Mouse (Mus musculus) liver, embryonic 12.5 days (tissue): ENCODE measurements around the gene Fkbp5. TPM values are rescaled to one million over a fixed set of nuclear protein-coding genes. Genes with fewer than 3 reads are reported as not detected.

ENCODE experiments used
- ATAC-seq: fragments of 200-750 bp; cut with Nextera tagmentation; 2 replicates; pipeline ENCODE4 v1.8.0; 2017; ENCODE audit warnings: moderate number of reproducible peaks, mild to moderate bottlenecking, moderate library complexity
- H3K27ac ChIP-seq: fragments of 300-500 bp; sonication (generic); 2 replicates; pipeline ENCODE4 v1.5.1; 2016; ENCODE audit warnings: mild to moderate bottlenecking
- H3K27me3 ChIP-seq: fragments of 300-500 bp; sonication (generic); replicated peaks from 2 replicates; pipeline ENCODE4 v1.6.1; 2016; ENCODE audit warnings: mild to moderate bottlenecking, moderate library complexity
- H3K36me3 ChIP-seq: fragments of 300-500 bp; sonication (generic); 2 replicates; pipeline ENCODE4 v1.6.1; 2016; ENCODE audit warnings: mild to moderate bottlenecking, moderate library complexity
- H3K4me1 ChIP-seq: fragments of 300-500 bp; sonication (generic); 2 replicates; pipeline ENCODE4 v1.6.1; 2016
- H3K4me2 ChIP-seq: fragments of 300-500 bp; sonication (generic); 2 replicates; pipeline ENCODE4 v1.6.1; 2016; ENCODE audit warnings: mild to moderate bottlenecking, moderate library complexity
- H3K4me3 ChIP-seq: fragments of 300-500 bp; sonication (generic); 2 replicates; pipeline ENCODE4 v1.5.1; 2016; ENCODE audit warnings: mild to moderate bottlenecking, moderate library complexity
- H3K9ac ChIP-seq: fragments of 300-500 bp; sonication (generic); 2 replicates; pipeline ENCODE4 v1.6.1; 2016; ENCODE audit warnings: mild to moderate bottlenecking, moderate library complexity
- H3K9me3 ChIP-seq: fragments of 300-500 bp; sonication (generic); replicated peaks from 2 replicates; pipeline ENCODE4 v1.6.1; 2016; ENCODE audit warnings: mild to moderate bottlenecking, moderate library complexity
- WGBS: fragments of 180-500 bp; shearing (Covaris S2); methylation state at CpG from one replicate; pipeline ENCODE4 v1.1.7; 2016; ENCODE audit not compliant: insufficient replicate concordance; 5-methylcytosine and 5-hydroxymethylcytosine counted together
- polyA plus RNA-seq: library from polyadenylated mRNA; unstranded; fragments of >200 nt; fragmentation: Nextera tagmentation; extraction: Ambion mirVana; gene quantifications from 2 replicates; pipeline ENCODE4 v1.2.1, GENCODE M21; 2016

Gene Fkbp5
- polyA plus RNA-seq, 1 experiment from 2014 or later: 17.0 TPM

DNA sequence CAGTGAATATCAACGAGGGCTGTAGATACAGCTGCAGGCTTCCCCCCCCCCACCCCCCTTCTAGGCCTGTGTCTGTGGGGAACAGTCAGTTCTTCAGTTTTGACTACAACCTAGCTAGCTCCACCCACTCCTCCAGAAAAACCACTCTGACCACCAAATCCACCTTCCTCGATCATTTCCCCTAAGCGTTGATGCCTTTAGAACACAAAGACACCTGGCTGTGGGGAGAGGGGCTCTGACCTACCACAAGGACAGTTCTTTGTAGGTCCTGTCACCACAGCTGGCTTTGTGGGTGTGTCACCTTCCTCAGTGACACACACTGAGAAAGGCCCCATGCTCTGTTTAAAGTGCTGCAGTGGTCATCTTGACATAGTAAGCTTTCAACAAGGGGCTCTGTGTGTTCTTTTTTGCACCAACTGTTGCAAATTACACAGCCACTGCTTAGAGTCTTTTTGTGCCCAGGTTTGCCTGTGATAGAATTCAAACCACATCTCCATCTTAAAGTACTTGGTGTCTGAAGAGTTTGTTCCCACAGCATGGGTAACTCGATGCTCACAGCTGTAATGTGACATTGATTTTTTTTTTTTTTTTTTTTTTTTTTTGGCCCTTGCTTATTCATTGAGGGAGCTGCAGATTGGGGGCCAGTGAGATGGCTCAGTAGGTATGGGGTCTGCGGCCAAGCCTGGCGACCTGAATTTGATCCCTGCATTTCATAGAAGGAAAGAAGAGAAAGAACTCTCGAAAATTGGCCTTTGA lies 28.9 kb downstream of the Fkbp5 start:
- Histone ChIP-seq H3K27ac (no peak overlapping the region), H3K9me3 (no peaks in the 10 kb centered on the region), H3K27me3 (no peaks in the 10 kb centered on the region), H3K4me3 (no peak overlapping the region), H3K4me2 (no peak overlapping the region), H3K4me1 (peaks cover 17% of the 10 kb centered on the region), H3K9ac (no peak overlapping the region), H3K36me3 (no peaks in the 10 kb centered on the region)
- 44% methylated on average over 7 of the region's 7 CpGs for WGBS
- no peak for ATAC-seq

DNA sequence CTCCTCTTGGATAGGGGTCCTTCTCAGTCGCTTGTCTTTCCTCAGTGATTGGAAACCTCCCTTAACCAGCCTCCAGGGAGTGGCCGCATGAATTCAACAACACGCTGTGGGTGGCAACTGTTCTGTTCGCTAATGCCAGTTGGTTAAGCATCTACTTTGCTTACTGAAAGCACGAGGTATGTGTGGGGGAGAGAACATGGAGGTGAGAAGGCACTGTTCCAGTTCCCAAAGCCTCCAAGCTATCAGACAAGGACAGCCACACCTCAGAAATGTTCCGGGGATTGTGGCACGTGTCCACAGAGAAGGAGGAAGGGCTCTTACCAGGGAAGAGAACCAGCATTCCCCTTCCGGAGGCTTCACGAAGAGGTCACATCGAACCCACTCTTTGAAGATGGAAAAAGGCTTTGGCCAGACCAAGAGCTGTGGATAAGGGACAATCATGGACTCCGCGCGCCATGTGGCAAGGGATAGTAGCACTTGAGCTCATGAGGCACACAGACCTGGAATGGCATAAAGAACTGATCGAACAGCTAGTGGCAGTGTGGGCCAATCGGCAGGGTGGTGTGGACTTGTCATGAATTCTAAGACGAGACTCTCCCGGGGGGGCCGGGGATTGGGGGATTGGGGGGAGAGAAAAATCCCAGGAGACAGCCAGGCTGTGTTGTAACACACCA lies 29.6 kb downstream of the Fkbp5 start:
- 81% methylated on average over 18 of the region's 18 CpGs for WGBS
- no peak for ATAC-seq
- Histone ChIP-seq H3K36me3 (no peaks in the 10 kb centered on the region), H3K4me1 (peaks cover 19% of the 10 kb centered on the region), H3K4me3 (no peak overlapping the region), H3K27me3 (no peaks in the 10 kb centered on the region), H3K9me3 (no peaks in the 10 kb centered on the region), H3K9ac (no peak overlapping the region), H3K4me2 (no peak overlapping the region), H3K27ac (no peak overlapping the region)

DNA sequence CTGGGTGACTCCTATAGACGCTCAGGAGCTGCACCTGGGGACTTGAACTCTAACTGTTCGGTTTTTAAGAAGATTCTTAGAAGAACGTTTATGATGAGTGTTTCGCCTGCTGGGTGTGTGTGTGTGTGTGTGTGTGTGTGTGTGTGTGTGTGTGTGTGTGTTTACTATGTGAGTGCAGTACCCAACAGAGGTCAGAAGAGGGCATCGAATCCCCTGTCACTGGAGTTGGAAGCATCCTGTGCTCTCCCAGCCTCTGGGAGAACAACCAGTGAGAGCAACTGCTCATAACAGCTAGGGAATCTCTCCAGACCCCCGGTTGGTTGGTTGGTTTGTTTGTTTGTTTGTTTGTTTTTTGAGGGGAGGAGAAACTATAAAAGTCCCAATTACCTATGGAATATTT lies 30.6 kb downstream of the Fkbp5 start:
- Histone ChIP-seq H3K4me2 (peak overlapping the region; percentile 96), H3K27ac (no peak overlapping the region), H3K4me3 (no peak overlapping the region; the same call in 1 of the 2 replicates), H3K27me3 (no peaks in the 10 kb centered on the region), H3K9me3 (no peaks in the 10 kb centered on the region), H3K36me3 (no peaks in the 10 kb centered on the region), H3K9ac (no peak overlapping the region), H3K4me1 (peaks cover 23% of the 10 kb centered on the region)
- no peak for ATAC-seq
- WGBS: 67% methylated on average over 6 of the region's 6 CpGs

DNA sequence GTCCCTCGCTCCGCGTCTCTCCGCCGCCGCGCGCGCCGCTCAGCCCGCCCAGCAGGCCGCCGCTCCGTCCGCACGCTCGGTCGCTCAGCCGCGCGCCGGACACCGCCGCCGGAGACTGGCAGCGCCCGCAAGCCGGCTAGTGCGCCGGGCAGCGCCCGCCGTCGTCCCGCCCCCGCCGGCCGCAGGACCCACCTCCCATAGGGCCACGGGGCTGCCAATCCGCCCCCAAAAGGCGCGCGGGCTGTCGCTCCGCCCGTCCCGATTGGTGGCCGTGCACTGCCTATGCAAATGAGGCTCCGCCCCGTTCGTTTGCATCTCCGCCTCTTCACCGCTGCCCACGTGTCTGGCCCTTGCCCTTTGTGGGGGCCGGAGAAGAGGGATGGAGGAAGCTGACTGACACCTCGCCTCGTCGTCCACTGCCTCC lies 31.3 kb downstream of the Fkbp5 start:
- Histone ChIP-seq H3K9me3 (no peaks in the 10 kb centered on the region), H3K4me2 (peak overlapping the region; percentile 96), H3K27ac (peak overlapping the region; percentile 84), H3K4me1 (peaks cover 23% of the 10 kb centered on the region), H3K4me3 (peak overlapping the region; percentile 82), H3K36me3 (no peaks in the 10 kb centered on the region), H3K27me3 (no peaks in the 10 kb centered on the region), H3K9ac (peak overlapping the region; percentile 84)
- 0% methylated on average over 40 of the region's 58 CpGs for WGBS
- ATAC-seq: peak; percentile 99

DNA sequence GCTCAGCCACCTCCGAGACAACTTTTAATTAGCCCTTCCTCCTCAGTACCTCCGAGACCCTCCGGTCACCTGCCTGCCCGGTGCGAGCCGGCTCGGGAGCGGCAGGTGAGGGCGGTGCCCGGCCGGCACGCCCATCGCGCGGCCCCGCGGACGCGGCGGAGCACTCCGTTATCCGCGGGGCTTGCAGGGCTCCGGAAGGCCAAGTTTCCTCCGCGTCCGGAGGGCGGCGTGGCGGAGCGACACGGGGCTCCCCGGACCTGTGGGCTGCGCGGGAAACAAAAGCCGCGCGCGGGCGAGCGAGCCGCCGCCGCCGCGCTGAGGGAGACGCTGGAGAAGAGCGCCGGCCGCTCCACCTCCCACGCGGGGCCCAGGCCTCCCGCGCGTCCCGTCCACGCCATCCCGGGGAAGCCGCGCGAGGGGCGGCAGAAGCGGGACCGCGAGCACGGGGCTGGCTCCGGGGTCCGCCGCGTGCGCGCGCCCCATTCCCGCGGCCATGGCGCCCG lies 31.8 kb downstream of the Fkbp5 start:
- H3K27me3 ChIP-seq: no peaks in the 10 kb centered on the region
- ATAC-seq: peak; percentile 2; the same call in 1 of the 2 replicates
- peaks cover 4% of the 10 kb centered on the region for H3K36me3 ChIP-seq
- H3K27ac ChIP-seq: peak overlapping the region; percentile 84
- 1% methylated on average over 23 of the region's 77 CpGs for WGBS
- peaks cover 23% of the 10 kb centered on the region for H3K4me1 ChIP-seq
- no peaks in the 10 kb centered on the region for H3K9me3 ChIP-seq
- peak overlapping the region; percentile 96 for H3K4me2 ChIP-seq
- H3K4me3 ChIP-seq: peak overlapping the region; percentile 82
- H3K9ac ChIP-seq: peak overlapping the region; percentile 84

DNA sequence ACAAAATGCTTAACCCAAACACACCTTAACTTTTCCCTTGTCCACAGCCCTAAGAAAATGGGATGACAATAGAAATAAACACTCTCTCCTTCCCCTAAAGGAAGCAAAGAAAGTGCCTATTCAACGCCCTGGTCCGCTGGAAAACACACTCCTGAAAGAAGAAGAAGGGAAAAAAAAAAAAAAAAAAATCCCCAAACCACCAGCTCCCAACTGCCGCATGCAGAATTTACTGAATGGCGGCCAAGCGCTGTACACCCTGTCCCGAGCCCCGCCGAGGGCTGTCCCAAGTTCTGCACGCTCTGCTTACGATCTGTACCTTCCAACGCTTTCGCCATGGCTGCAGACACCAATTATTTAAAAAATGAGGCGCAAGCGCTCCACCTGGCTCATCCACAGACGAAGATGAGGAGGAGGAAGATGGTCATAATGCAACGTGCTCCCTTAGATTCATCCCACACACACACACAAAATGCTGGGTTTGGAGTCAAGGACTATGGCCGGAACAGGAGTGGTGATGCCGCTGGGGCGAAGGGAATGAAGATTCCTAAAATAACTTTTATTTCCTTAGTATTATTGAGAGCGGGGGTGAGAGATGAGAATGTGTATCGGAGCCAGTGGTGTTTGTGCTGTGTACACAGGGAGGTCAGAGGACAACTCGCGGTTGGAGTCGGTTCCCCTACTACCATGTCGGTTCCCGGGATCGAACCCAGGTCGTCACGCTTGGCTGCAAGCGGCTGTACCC lies 32.5 kb downstream of the Fkbp5 start:
- Histone ChIP-seq H3K36me3 (peaks cover 5% of the 10 kb centered on the region), H3K9ac (peak overlapping the region; percentile 84), H3K27ac (peak overlapping the region; percentile 84; the same call in 1 of the 2 replicates), H3K9me3 (no peaks in the 10 kb centered on the region), H3K27me3 (no peaks in the 10 kb centered on the region), H3K4me1 (peaks cover 23% of the 10 kb centered on the region), H3K4me2 (peak overlapping the region; percentile 96), H3K4me3 (peak overlapping the region; percentile 82)
- ATAC-seq: no peak
- 7% methylated on average over 30 of the region's 30 CpGs for WGBS

DNA sequence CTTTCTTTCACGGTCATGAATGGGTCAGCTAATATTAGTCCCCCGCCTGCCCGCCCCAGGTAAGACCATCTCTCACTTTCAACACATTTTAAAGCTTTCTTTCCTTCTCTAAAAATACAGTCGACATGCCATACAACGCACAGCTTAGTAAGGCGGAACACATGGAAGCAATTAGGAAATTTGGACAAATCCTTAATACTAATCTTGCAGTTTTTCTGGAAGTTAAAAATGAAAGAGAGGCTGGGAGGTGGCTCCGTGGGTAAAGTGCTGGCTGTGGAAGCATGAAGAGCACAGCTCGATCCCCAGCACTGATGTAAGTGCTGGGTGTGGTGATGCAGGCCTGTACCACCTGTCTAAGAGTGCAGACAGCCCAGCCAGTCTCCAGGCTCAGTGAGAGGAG lies 39.9 kb downstream of the Fkbp5 start:
- no peaks in the 10 kb centered on the region for H3K27me3 ChIP-seq
- H3K9me3 ChIP-seq: no peaks in the 10 kb centered on the region
- no peak overlapping the region for H3K4me3 ChIP-seq
- H3K4me1 ChIP-seq: peaks cover 9% of the 10 kb centered on the region; the same call in 1 of the 2 replicates
- H3K9ac ChIP-seq: no peak overlapping the region
- ATAC-seq: no peak
- 76% methylated on average over 8 of the region's 8 CpGs for WGBS
- H3K27ac ChIP-seq: no peak overlapping the region
- H3K36me3 ChIP-seq: peaks cover 5% of the 10 kb centered on the region
- H3K4me2 ChIP-seq: no peak overlapping the region

DNA sequence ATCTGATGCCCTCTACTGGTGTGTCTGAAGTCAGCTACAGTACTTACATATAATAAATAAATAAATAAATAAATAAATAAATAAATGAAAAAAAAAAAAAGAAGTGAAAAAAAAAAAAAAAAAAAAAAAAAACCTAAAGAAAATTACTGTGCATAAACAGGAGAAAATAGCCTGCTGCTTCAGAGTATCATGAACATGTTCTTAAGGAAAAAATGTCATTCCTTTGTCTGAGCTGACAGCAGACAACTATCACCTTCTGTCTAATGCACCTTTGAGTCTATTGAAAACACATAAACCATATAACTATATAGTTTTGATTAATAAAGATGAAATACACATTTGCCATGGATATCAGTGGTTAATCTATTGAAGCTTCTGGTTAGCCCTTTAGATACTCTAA lies 40.9 kb downstream of the Fkbp5 start:
- ATAC-seq: no peak
- Histone ChIP-seq H3K4me1 (peaks cover 14% of the 10 kb centered on the region; the same call in 1 of the 2 replicates), H3K9ac (no peak overlapping the region), H3K4me2 (no peak overlapping the region), H3K27ac (no peak overlapping the region), H3K27me3 (no peaks in the 10 kb centered on the region), H3K4me3 (no peak overlapping the region), H3K9me3 (no peaks in the 10 kb centered on the region), H3K36me3 (peaks cover 5% of the 10 kb centered on the region)

DNA sequence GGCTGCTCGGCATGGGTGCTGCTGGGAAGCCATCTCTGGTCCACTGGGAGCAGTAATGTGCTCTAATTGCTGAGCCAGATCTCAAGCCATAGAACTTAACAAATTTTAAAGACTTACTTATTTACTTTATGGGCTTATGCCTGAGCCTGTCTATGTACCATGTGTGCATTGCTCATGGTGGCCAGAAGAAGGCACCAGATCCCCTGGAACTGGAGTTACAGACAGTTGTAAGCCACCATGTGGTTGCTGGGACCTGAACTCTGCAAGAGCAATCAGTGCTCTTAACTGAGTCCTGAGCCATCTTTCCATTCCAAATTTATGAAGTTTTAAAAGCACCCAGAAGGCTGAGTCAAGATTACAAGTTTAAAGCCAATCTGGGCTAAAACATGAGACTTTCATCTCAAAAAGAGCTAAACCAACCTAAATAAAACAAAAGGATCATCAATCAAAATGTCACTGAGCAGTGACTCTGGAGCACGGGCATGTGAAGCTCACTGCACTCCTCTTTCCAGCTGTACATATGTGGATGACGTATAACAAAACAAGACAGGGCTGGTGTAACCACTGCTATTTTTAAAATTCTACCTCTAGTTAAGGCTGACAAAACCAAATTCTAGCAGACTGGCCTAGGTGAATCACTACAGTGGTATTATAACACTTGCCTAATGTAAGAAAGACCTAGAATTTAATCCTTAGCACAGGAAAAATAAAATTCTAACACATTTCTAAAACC lies 41.6 kb downstream of the Fkbp5 start:
- H3K4me3 ChIP-seq: no peak overlapping the region
- no peak for ATAC-seq
- peaks cover 14% of the 10 kb centered on the region; the same call in 1 of the 2 replicates for H3K4me1 ChIP-seq
- no peak overlapping the region for H3K9ac ChIP-seq
- no peak overlapping the region for H3K27ac ChIP-seq
- peaks cover 4% of the 10 kb centered on the region for H3K36me3 ChIP-seq
- WGBS: 65% methylated on average over 3 of the region's 3 CpGs
- no peaks in the 10 kb centered on the region for H3K9me3 ChIP-seq
- no peak overlapping the region for H3K4me2 ChIP-seq
- H3K27me3 ChIP-seq: no peaks in the 10 kb centered on the region

DNA sequence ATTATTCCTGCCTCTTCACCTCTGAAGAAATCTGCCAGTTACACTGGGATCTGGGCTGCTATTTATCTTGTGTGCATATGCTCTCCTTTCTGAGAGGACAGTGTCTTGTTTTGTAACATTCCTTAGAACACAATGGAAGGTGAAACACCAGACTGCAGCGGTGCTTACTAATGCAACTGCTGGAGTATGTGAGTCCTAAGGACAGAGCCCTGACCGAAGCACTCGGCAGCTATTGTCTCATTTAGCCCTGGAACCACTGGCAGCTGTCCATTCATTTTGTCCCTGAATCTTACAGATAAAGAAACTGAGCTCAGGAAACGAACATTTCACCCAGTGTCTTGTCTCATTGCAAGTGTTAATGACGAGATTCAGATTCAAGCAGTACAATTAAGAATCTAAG lies 44.6 kb downstream of the Fkbp5 start:
- ATAC-seq: no peak
- Histone ChIP-seq H3K4me3 (no peak overlapping the region), H3K9me3 (no peaks in the 10 kb centered on the region), H3K27ac (no peak overlapping the region), H3K36me3 (no peaks in the 10 kb centered on the region), H3K27me3 (no peaks in the 10 kb centered on the region), H3K9ac (no peak overlapping the region), H3K4me1 (peaks cover 20% of the 10 kb centered on the region; the same call in 1 of the 2 replicates), H3K4me2 (no peak overlapping the region)
- 55% methylated on average over 5 of the region's 5 CpGs for WGBS

DNA sequence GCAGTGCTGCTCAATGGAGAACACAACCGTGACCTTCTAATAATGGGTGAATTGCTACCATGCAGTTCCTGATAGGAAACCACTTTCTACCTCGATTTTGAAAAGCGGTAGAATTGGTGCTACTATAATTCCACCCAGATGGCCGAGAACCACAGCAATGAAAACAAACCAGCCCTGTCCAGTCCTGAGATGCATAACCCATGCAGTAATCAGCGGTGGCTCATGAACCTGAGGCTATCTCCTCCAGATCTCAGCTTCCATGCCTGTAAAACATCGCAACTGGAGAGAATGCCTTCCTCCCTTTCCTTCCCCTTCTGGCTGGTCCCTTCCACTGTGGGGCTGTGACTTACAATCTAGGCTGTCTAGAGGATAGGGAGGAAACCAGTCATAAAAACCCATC lies 46.5 kb downstream of the Fkbp5 start:
- H3K9me3 ChIP-seq: no peaks in the 10 kb centered on the region
- no peaks in the 10 kb centered on the region for H3K36me3 ChIP-seq
- ATAC-seq: no peak
- H3K4me2 ChIP-seq: no peak overlapping the region
- no peaks in the 10 kb centered on the region for H3K27me3 ChIP-seq
- no peak overlapping the region for H3K4me3 ChIP-seq
- peaks cover 21% of the 10 kb centered on the region; the same call in 1 of the 2 replicates for H3K4me1 ChIP-seq
- H3K9ac ChIP-seq: no peak overlapping the region
- 59% methylated on average over 6 of the region's 6 CpGs for WGBS
- H3K27ac ChIP-seq: no peak overlapping the region
